Mouse (Mus musculus) cerebellum, adult 11 months (tissue): ENCODE measurements around the gene Olfr1360.
"Not testable (repeated sequence)": the region's sequence is repeated elsewhere in the genome, so short reads cannot be mapped to it uniquely, and the experiment has no call there.

Experiments
- DNase-seq: peaks from one replicate; pipeline ENCODE4 v3.0.0; 2022

Olfr1360 gene

GRCm38 (mm10) chr13:21677305-21677704, at the start of gene Olfr1360:
Olfr1360 (minus strand) TSS chr13:21677405.
- DNase-seq, result no peak

GRCm38 (mm10) chr13:21722993-21723836, 46.0 kb upstream of the Olfr1360 start:
- no peak for DNase-seq

GRCm38 (mm10) chr13:21722373-21722925, 45.2 kb upstream of the Olfr1360 start:
- DNase-seq, result no peak

- DNase-seq, result peak; percentile 53
Measured at GRCm38 (mm10) chr13:21721757-21722372, 44.7 kb upstream of the Olfr1360 start, which contains the start of gene Hist1h2bm. Hist1h2bm (plus strand) TSS chr13:21722044.

GRCm38 (mm10) chr13:21721107-21721756, 44.0 kb upstream of the Olfr1360 start:
- DNase-seq, result not testable (repeated sequence)

GRCm38 (mm10) chr13:21718381-21719080, 41.3 kb upstream of the Olfr1360 start:
- no peak for DNase-seq

- peak; percentile 73 for DNase-seq
Measured at GRCm38 (mm10) chr13:21717397-21718357, 40.5 kb upstream of the Olfr1360 start, which contains the start of gene Hist1h3h. Hist1h3h (plus strand) TSS chr13:21717659.

- DNase-seq, result not testable (repeated sequence)
Measured at GRCm38 (mm10) chr13:21716540-21717391, 39.6 kb upstream of the Olfr1360 start.

- peak; percentile 79 for DNase-seq
Measured at GRCm38 (mm10) chr13:21715864-21716539, 38.8 kb upstream of the Olfr1360 start, which contains the start of the genes Hist1h2bl and Hist1h2ai. Hist1h2bl (minus strand) TSS chr13:21716143. Hist1h2ai (plus strand) TSS chr13:21716422.

- DNase-seq, result no peak
Measured at GRCm38 (mm10) chr13:21715131-21715863, 38.1 kb upstream of the Olfr1360 start.

GRCm38 (mm10) chr13:21714725-21715124, 37.5 kb upstream of the Olfr1360 start:
- DNase-seq, result peak; percentile 55

- DNase-seq, result no peak
Measured at GRCm38 (mm10) chr13:21711698-21712097, 34.5 kb upstream of the Olfr1360 start.

GRCm38 (mm10) chr13:21710821-21711525, 33.8 kb upstream of the Olfr1360 start:
- peak; percentile 79 for DNase-seq

- peak; percentile 83 for DNase-seq
Measured at GRCm38 (mm10) chr13:21710031-21710711, 33.0 kb upstream of the Olfr1360 start.

- no peak for DNase-seq
Measured at GRCm38 (mm10) chr13:21706669-21707068, 29.5 kb upstream of the Olfr1360 start.

- no peak for DNase-seq
Measured at GRCm38 (mm10) chr13:21697811-21698210, 20.6 kb upstream of the Olfr1360 start, which contains the start of gene Olfr1359. Olfr1359 (plus strand) TSS chr13:21698111.

GRCm38 (mm10) chr13:21663286-21663685, 13.9 kb downstream of the Olfr1360 start, which contains the start of gene Olfr1361:
Olfr1361 (minus strand) TSS chr13:21663386.
- no peak for DNase-seq
